Mouse (Mus musculus): ENCODE data around the gene Grn.
"Not testable (repeated sequence)": the region's sequence is repeated elsewhere in the genome, so short reads cannot be mapped to it uniquely, and the experiment has no call there.

Gene Grn

GRCm38 (mm10) chr11:102401898-102402500, 28.1 kb upstream of the Grn start:
- DNase-seq: no peak

- DNase-seq: no peak
Observed at GRCm38 (mm10) chr11:102403657-102404056, 26.5 kb upstream of the Grn start.

- peak; percentile 56 to 63 for DNase-seq
Observed at GRCm38 (mm10) chr11:102404161-102405010, 25.7 kb upstream of the Grn start.

GRCm38 (mm10) chr11:102405544-102406285, 24.4 kb upstream of the Grn start:
- DNase-seq: no peak

- DNase-seq: peak; percentile 34 to 54
Observed at GRCm38 (mm10) chr11:102406401-102406800, 23.7 kb upstream of the Grn start.

- peak; percentile 92 to 98 for DNase-seq
Observed at GRCm38 (mm10) chr11:102406900-102407833, 22.9 kb upstream of the Grn start.

GRCm38 (mm10) chr11:102407834-102408215, 22.3 kb upstream of the Grn start, which contains the start of gene Slc25a39:
Gene Slc25a39 (minus strand): TSS chr11:102407946.
- no peak for DNase-seq

- DNase-seq: peak; percentile 98 to 99
Observed at GRCm38 (mm10) chr11:102408344-102408876, 21.7 kb upstream of the Grn start.

- peak in 1 of 2 experiments; percentile 54 for DNase-seq
Observed at GRCm38 (mm10) chr11:102408888-102409794, 21.0 kb upstream of the Grn start.

GRCm38 (mm10) chr11:102409795-102410330, 20.3 kb upstream of the Grn start:
- DNase-seq: peak; percentile 54 to 59

- DNase-seq: not testable (repeated sequence)
Observed at GRCm38 (mm10) chr11:102410345-102410744, 19.8 kb upstream of the Grn start.

- DNase-seq: no peak
Observed at GRCm38 (mm10) chr11:102411061-102411460, 19.1 kb upstream of the Grn start.

- peak; percentile 97 to 98 for DNase-seq
Observed at GRCm38 (mm10) chr11:102411704-102412103, 18.4 kb upstream of the Grn start.

GRCm38 (mm10) chr11:102413059-102413458, 17.1 kb upstream of the Grn start:
- DNase-seq: no peak

- no peak for DNase-seq
Observed at GRCm38 (mm10) chr11:102415034-102415802, 14.9 kb upstream of the Grn start.

GRCm38 (mm10) chr11:102417160-102417559, 13.0 kb upstream of the Grn start:
- no peak for DNase-seq

- no peak for DNase-seq
Observed at GRCm38 (mm10) chr11:102418887-102419286, 11.2 kb upstream of the Grn start.

GRCm38 (mm10) chr11:102421559-102421958, 8.6 kb upstream of the Grn start:
- DNase-seq: no peak

- no peak for DNase-seq
Observed at GRCm38 (mm10) chr11:102424666-102425065, 5.4 kb upstream of the Grn start.
